Mouse (Mus musculus) C2C12 (cell line): ENCODE measurements around the gene Lhfpl3. TPM values are rescaled to one million over a fixed set of nuclear protein-coding genes. Genes with fewer than 3 reads are reported as not detected.

Experiments
- H3K27me3 ChIP-seq: one replicate; pipeline ENCODE4 v1.6.1; 2011; ENCODE audit not compliant: control insufficient read depth, insufficient read depth, insufficient read length
- H3K36me3 ChIP-seq: one replicate; pipeline ENCODE4 v1.6.1; 2011; ENCODE audit not compliant: control insufficient read depth, insufficient read depth
- H3K4me3 ChIP-seq: one replicate; pipeline ENCODE4 v1.5.1; 2011; ENCODE audit warnings: mild to moderate bottlenecking, control low read depth; ENCODE audit not compliant: poor library complexity, insufficient read depth, severe bottlenecking
- H3K79me2 ChIP-seq: one replicate; pipeline ENCODE4 v1.6.1; 2011; ENCODE audit not compliant: control insufficient read depth, insufficient read depth
- H3K79me3 ChIP-seq: one replicate; pipeline ENCODE4 v1.6.1; 2011; ENCODE audit warnings: low read depth, control low read depth
- H3ac ChIP-seq: one replicate; pipeline ENCODE3; 2011; ENCODE audit warnings: low read depth; ENCODE audit not compliant: control insufficient read depth, insufficient read length
- CEBPB ChIP-seq: IDR thresholded peaks from one replicate; pipeline ENCODE4 v1.6.1; 2011; ENCODE audit warnings: low read depth, mild to moderate bottlenecking, control low read depth, moderate library complexity
- CTCF ChIP-seq: IDR thresholded peaks from one replicate; pipeline ENCODE4 v1.5.1; 2011; ENCODE audit not compliant: control insufficient read depth, insufficient read depth, insufficient read length
- FOSL1 ChIP-seq: IDR thresholded peaks from one replicate; pipeline ENCODE4 v1.8.0; 2011; ENCODE audit warnings: mild to moderate bottlenecking, low read length; ENCODE audit not compliant: poor library complexity, insufficient read depth, severe bottlenecking
- MAX ChIP-seq: IDR thresholded peaks from one replicate; pipeline ENCODE4 v1.6.1; 2011; ENCODE audit warnings: mild to moderate bottlenecking, control low read depth
- MYOD1 ChIP-seq: IDR thresholded peaks from one replicate; pipeline ENCODE4 v1.6.1; 2011; ENCODE audit warnings: low read depth; ENCODE audit not compliant: control insufficient read depth, insufficient read length
- MYOG ChIP-seq: IDR thresholded peaks from one replicate; pipeline ENCODE4 v1.6.1; 2011; ENCODE audit not compliant: control insufficient read depth, insufficient read length; ENCODE audit errors: extremely low read depth
- USF1 ChIP-seq: IDR thresholded peaks from one replicate; pipeline ENCODE4 v1.6.1; 2011; ENCODE audit warnings: low read depth, mild to moderate bottlenecking, control low read depth, moderate library complexity
- polyA plus RNA-seq: library from polyadenylated mRNA; unstranded; fragments of >200 nt; fragmentation: generic; extraction: Trizol; gene quantifications from one replicate; pipeline ENCODE4 v1.2.1, GENCODE M21; 2012; ENCODE audit warnings: missing spikeins

Gene Lhfpl3
- polyA plus RNA-seq, 1 experiment: not detected

DNA sequence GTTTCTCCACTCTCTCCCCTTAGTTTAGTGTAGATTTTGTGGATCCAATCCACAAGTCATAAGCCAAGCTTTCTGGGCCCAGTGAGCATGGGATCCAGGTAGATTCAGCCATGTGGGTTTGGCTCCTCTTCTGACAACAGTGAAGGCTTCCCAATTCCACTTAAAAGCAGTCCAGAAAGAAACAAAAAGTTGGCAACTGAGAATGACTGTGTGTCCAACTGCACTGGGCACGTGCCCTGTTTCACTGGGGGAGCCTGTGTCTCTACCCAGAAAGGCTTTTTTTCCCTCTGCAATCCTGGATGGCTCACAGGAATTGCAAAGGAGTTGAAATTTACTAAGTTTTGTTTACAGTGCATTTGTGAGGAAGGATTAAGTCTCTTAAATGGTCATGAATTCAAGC is 24.9 kb downstream of the Lhfpl3 start:
- Histone ChIP-seq H3K27me3 (no peaks in the 10 kb centered on the region), H3K4me3 (no peak overlapping the region), H3K79me2 (no peaks in the 10 kb centered on the region), H3ac (no peak overlapping the region), H3K79me3 (no peaks in the 10 kb centered on the region), H3K36me3 (no peaks in the 10 kb centered on the region)
- TF ChIP-seq MYOD1: no peak
- TF ChIP-seq CEBPB: no peak
- no peak for TF ChIP-seq CTCF
- TF ChIP-seq MYOG: no peak
- TF ChIP-seq USF1: no peak
- no peak for TF ChIP-seq FOSL1
- TF ChIP-seq MAX: no peak

DNA sequence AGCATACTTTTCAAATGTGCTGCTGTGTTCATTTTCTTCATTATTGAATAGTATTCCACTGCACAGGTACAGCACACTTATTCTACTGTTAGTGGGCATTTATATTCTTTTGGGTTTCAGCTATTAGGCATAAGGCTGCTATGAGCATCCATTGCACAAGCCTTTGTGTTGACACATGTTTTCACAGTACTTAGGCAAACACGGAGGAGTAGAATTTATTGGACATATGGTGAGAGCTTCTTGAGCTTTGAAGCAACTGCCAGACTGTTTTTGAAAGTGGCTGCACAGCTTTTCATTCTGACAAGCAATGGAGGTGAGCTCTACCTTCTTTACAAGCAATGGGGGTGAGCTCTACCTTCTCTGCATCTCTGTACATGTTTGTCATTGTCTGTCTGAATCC is 49.5 kb downstream of the Lhfpl3 start:
- TF ChIP-seq CTCF: no peak
- TF ChIP-seq MAX: no peak
- TF ChIP-seq USF1: no peak
- TF ChIP-seq MYOG: no peak
- no peak for TF ChIP-seq FOSL1
- TF ChIP-seq CEBPB: no peak
- TF ChIP-seq MYOD1: no peak
- H3K79me2 ChIP-seq: no peaks in the 10 kb centered on the region
- no peaks in the 10 kb centered on the region for H3K79me3 ChIP-seq
- no peaks in the 10 kb centered on the region for H3K36me3 ChIP-seq
- H3K27me3 ChIP-seq: no peaks in the 10 kb centered on the region
- no peak overlapping the region for H3ac ChIP-seq
- H3K4me3 ChIP-seq: no peak overlapping the region

DNA sequence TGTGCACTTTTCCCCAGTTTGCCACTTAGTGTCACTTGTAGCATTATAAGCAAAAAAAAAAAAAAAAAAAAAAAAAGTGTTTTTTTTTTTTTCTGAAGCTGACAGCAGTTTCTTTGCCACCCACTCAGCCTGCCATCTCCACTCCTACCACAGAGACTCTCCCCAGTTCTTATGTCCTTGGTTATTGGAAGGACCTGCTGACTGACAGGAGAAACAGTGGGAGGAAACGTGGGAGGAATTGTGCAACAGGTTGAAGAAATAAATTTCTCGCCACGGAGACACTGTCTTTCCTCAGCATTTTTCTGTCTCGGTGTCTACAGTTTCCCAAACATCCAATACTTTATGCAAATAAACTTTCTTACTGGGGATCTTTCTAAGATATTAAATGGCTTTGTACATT is 67.6 kb downstream of the Lhfpl3 start:
- Histone ChIP-seq H3K79me3 (no peaks in the 10 kb centered on the region), H3K4me3 (no peak overlapping the region), H3ac (no peak overlapping the region), H3K27me3 (no peaks in the 10 kb centered on the region), H3K36me3 (no peaks in the 10 kb centered on the region), H3K79me2 (no peaks in the 10 kb centered on the region)
- TF ChIP-seq MYOD1: no peak
- no peak for TF ChIP-seq USF1
- TF ChIP-seq MYOG: no peak
- no peak for TF ChIP-seq MAX
- TF ChIP-seq CTCF: no peak
- TF ChIP-seq CEBPB: no peak
- no peak for TF ChIP-seq FOSL1

DNA sequence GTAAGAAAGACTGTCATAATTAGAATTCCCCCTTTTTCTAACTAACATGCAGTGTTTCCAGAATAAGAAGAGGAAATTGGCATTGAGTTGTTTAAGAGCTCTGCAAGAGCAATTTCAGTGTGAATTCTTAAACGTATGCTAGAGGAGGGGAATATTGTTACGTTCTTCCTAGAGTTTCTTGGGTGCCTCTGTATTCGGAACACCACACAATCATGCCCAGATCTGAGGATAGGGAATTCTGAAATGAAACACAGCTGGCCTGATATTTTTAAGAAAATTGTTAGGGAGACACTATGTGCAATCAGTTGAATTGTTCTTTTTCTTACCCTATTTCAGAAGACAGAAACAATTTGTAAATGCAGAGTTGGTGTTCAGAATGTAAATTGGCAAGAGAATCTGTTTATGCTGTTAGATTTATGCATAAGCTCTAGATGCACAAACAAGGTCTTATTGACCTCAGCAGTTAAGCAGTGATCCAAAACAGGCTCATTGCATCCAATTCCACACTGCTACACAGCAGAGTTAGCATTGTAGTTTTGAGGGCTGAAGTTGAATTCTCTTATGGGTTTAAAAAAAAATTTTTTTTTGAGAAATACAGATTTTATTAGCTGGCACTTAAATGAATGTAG is 84.1 kb downstream of the Lhfpl3 start:
- no peak overlapping the region for H3ac ChIP-seq
- no peaks in the 10 kb centered on the region for H3K27me3 ChIP-seq
- no peak for TF ChIP-seq MYOD1
- H3K36me3 ChIP-seq: no peaks in the 10 kb centered on the region
- H3K4me3 ChIP-seq: no peak overlapping the region
- H3K79me2 ChIP-seq: no peaks in the 10 kb centered on the region
- no peaks in the 10 kb centered on the region for H3K79me3 ChIP-seq

DNA sequence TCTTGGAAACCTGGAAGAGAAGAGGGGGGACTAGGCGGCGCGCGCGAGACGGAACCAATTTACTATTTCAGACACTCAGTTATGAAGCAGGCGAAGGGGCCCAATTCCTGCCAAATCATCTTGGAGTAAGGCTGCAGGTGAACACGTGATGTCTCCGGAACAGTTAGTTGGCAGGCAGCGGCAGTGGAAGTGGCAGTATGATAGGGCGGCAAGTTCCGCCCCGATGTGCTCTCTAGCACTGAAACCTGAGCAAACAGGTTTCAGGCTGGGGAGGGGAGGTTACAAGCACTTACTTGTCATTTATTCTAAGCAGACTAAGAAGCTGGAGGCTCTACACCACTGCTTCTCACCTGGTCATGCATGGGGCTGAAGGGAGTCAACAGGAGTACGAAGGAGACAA is 105.7 kb downstream of the Lhfpl3 start:
- Histone ChIP-seq H3K27me3 (no peaks in the 10 kb centered on the region), H3K4me3 (no peak overlapping the region), H3K36me3 (no peaks in the 10 kb centered on the region), H3ac (no peak overlapping the region), H3K79me3 (no peaks in the 10 kb centered on the region), H3K79me2 (no peaks in the 10 kb centered on the region)
- TF ChIP-seq CTCF (no peak), USF1 (no peak), FOSL1 (no peak), MYOD1 (no peak), MYOG (no peak), MAX (no peak), CEBPB (no peak)

DNA sequence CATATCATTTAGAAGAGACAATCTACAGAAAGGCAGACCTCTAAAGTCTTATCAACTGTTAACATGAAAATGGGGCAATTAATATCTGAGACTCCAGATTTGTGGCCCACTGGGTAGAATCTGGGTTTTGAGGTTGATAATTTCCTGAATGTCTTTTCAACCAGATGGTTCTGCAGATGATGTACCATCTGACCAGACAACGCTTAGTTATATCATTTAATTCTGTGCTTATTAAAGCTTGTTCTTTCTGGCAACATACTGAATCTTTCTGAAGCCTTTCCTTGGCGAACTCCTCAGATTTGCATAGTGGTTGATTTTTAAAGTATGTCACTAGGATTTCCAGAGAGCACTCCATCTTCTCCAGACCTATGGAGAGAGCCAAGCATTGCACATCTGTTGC is 107.6 kb downstream of the Lhfpl3 start:
- Histone ChIP-seq H3K27me3 (no peaks in the 10 kb centered on the region), H3K4me3 (no peak overlapping the region), H3K36me3 (no peaks in the 10 kb centered on the region), H3ac (no peak overlapping the region), H3K79me3 (no peaks in the 10 kb centered on the region), H3K79me2 (no peaks in the 10 kb centered on the region)
- no peak for TF ChIP-seq MYOD1
- no peak for TF ChIP-seq FOSL1
- no peak for TF ChIP-seq USF1
- TF ChIP-seq MYOG: no peak
- no peak for TF ChIP-seq CEBPB
- TF ChIP-seq CTCF: no peak
- TF ChIP-seq MAX: no peak
